Mouse (Mus musculus): ENCODE results near the gene Dll4.

GRCm38 (mm10) chr2:119356310-119356709 is 30.7 kb downstream of the Dll4 start:
- TF ChIP-seq CTCF (IDR thresholded peaks at IDR 0.05; ENCODE audit: borderline replicate concordance, insufficient read depth, low read depth, low read length) (no peak), POLR2A (IDR thresholded peaks at IDR 0.05; ENCODE audit: borderline replicate concordance, insufficient read depth, low read length) (no peak)
